Mouse (Mus musculus) MEL (cell line): ENCODE measurements around the gene Prrg1. TPM values are rescaled to one million over a fixed set of nuclear protein-coding genes. Genes with fewer than 3 reads are reported as not detected.

Experiments used
- DNase-seq: peaks from one replicate; pipeline ENCODE4 v3.0.0; 2011; ENCODE audit warnings: low read depth, low spot score
- H3K27ac ChIP-seq: 2 replicates; pipeline ENCODE4 v1.5.1; 2012; ENCODE audit warnings: low read depth, mild to moderate bottlenecking, control low read depth, low read length, moderate library complexity; ENCODE audit not compliant: control insufficient read depth
- H3K27me3 ChIP-seq, 2 experiments: fragments of 150-350 bp in 1 of 2; sonication (generic) in 1 of 2; 2 replicates each; pipeline ENCODE4 v1.6.1; 2012; ENCODE audit warnings: low read length in 2 of 2, mild to moderate bottlenecking in 2 of 2, improper control_type of control experiment in 1 of 2, moderate library complexity in 1 of 2; ENCODE audit not compliant: insufficient read depth in 2 of 2, control insufficient read depth in 1 of 2
- H3K36me3 ChIP-seq, 2 experiments: 2 replicates each; pipeline ENCODE4 v1.6.1; 2012 to 2014; ENCODE audit warnings: low read length in 2 of 2, improper control_type of control experiment in 1 of 2, inconsistent platforms in 1 of 2, mild to moderate bottlenecking in 1 of 2; ENCODE audit not compliant: insufficient read depth in 2 of 2, control insufficient read depth in 1 of 2
- H3K4me1 ChIP-seq, 2 experiments: fragments of 150-350 bp in 1 of 2; sonication (generic) in 1 of 2; 2 replicates each; pipeline ENCODE4 v1.6.1; 2012; ENCODE audit warnings: low read length in 2 of 2, improper control_type of control experiment in 1 of 2, mild to moderate bottlenecking in 1 of 2; ENCODE audit not compliant: insufficient read depth in 2 of 2, control insufficient read depth in 1 of 2
- H3K4me3 ChIP-seq, 2 experiments: fragments of 150-350 bp in 1 of 2; sonication (generic) in 1 of 2; 2 replicates each; pipeline ENCODE4 v1.5.1; 2012; ENCODE audit warnings: low read depth in 2 of 2, low read length in 2 of 2, mild to moderate bottlenecking in 2 of 2, moderate library complexity in 2 of 2, control low read depth in 1 of 2, improper control_type of control experiment in 1 of 2; ENCODE audit not compliant: control insufficient read depth in 1 of 2, insufficient read depth in 1 of 2
- H3K79me2 ChIP-seq: 2 replicates; pipeline ENCODE4 v1.6.1; 2012; ENCODE audit warnings: mild to moderate bottlenecking, low read length, moderate library complexity; ENCODE audit not compliant: control insufficient read depth, poor library complexity, insufficient read depth
- H3K9ac ChIP-seq: 2 replicates; pipeline ENCODE4 v1.6.1; 2012; ENCODE audit warnings: low read depth, mild to moderate bottlenecking, control low read depth, low read length, moderate library complexity; ENCODE audit not compliant: control insufficient read depth, poor library complexity, severe bottlenecking
- H3K9me3 ChIP-seq: fragments of 150-350 bp; sonication (generic); replicated peaks from 2 replicates; pipeline ENCODE4 v1.6.1; 2012; ENCODE audit warnings: mild to moderate bottlenecking, low read length, improper control_type of control experiment, moderate library complexity; ENCODE audit not compliant: insufficient read depth
- BHLHE40 ChIP-seq: IDR thresholded peaks from 2 replicates; pipeline ENCODE4 v1.6.1; 2012; ENCODE audit warnings: low read depth, mild to moderate bottlenecking, inconsistent platforms, low read length, improper control_type of control experiment, borderline replicate concordance
- CHD1 ChIP-seq: IDR thresholded peaks from 2 replicates; pipeline ENCODE4 v1.6.1; 2012; ENCODE audit warnings: low read depth, mild to moderate bottlenecking, inconsistent platforms, low read length, improper control_type of control experiment
- CTCF ChIP-seq, 3 experiments: IDR thresholded peaks in 2 of 3; conservative IDR thresholded peaks in 1 of 3; 2 replicates each; pipeline ENCODE4 v1.5.1; 2011 to 2012; ENCODE audit warnings: low read length in 3 of 3, low read depth in 2 of 3, mild to moderate bottlenecking in 2 of 3, improper control_type of control experiment in 1 of 3, inconsistent platforms in 1 of 3, mixed read lengths in 1 of 3, moderate library complexity in 1 of 3; ENCODE audit not compliant: control insufficient read depth in 1 of 3, insufficient read depth in 1 of 3, poor library complexity in 1 of 3, severe bottlenecking in 1 of 3
- E2F4 ChIP-seq: IDR thresholded peaks from 2 replicates; pipeline ENCODE4 v1.6.1; 2011; ENCODE audit warnings: low read depth, low read length, improper control_type of control experiment, borderline replicate concordance
- ELF1 ChIP-seq: IDR thresholded peaks from 2 replicates; pipeline ENCODE4 v1.6.1; 2014; ENCODE audit warnings: low read depth, mild to moderate bottlenecking, inconsistent platforms, low read length, improper control_type of control experiment, moderate library complexity
- EP300 ChIP-seq, 2 experiments: IDR thresholded peaks; 2 replicates each; pipeline ENCODE4 v1.6.1; 2011; ENCODE audit warnings: improper control_type of control experiment in 2 of 2, low read length in 2 of 2, low read depth in 1 of 2, mild to moderate bottlenecking in 1 of 2
- ETS1 ChIP-seq: IDR thresholded peaks from 2 replicates; pipeline ENCODE4 v1.6.1; 2012; ENCODE audit warnings: low read depth, mild to moderate bottlenecking, inconsistent platforms, low read length, improper control_type of control experiment, moderate library complexity
- GABPA ChIP-seq: IDR thresholded peaks from 2 replicates; pipeline ENCODE4 v1.6.1; 2012; ENCODE audit warnings: low read depth, mild to moderate bottlenecking, inconsistent platforms, low read length, improper control_type of control experiment, moderate library complexity
- GATA1 ChIP-seq: IDR thresholded peaks from 2 replicates; pipeline ENCODE4 v1.6.1; 2011; ENCODE audit warnings: low read depth, low read length, improper control_type of control experiment
- HCFC1 ChIP-seq: IDR thresholded peaks from 2 replicates; pipeline ENCODE4 v1.6.1; 2012; ENCODE audit warnings: low read depth, mild to moderate bottlenecking, inconsistent platforms, low read length, improper control_type of control experiment, moderate library complexity
- JUND ChIP-seq: IDR thresholded peaks from 2 replicates; pipeline ENCODE4 v1.6.1; 2011; ENCODE audit warnings: low read depth, mild to moderate bottlenecking, improper control_type of control experiment, low read length
- KAT2A ChIP-seq: conservative IDR thresholded peaks from 2 replicates; pipeline ENCODE4 v1.6.1; 2012; ENCODE audit warnings: low read depth, low read length, improper control_type of control experiment, inconsistent platforms
- MAFK ChIP-seq: IDR thresholded peaks from 2 replicates; pipeline ENCODE4 v1.6.1; 2011; ENCODE audit warnings: low read depth, mild to moderate bottlenecking, low read length, improper control_type of control experiment, borderline replicate concordance
- MAX ChIP-seq: IDR thresholded peaks from 2 replicates; pipeline ENCODE4 v1.6.1; 2011; ENCODE audit warnings: low read length, improper control_type of control experiment
- MAZ ChIP-seq: IDR thresholded peaks from 2 replicates; pipeline ENCODE4 v1.6.1; 2012; ENCODE audit warnings: low read depth, mild to moderate bottlenecking, inconsistent platforms, low read length, improper control_type of control experiment
- MYB ChIP-seq: IDR thresholded peaks from 2 replicates; pipeline ENCODE4 v1.6.1; 2011; ENCODE audit warnings: mild to moderate bottlenecking, low read depth, low read length, improper control_type of control experiment
- MYC ChIP-seq: IDR thresholded peaks from 2 replicates; pipeline ENCODE4 v1.6.1; 2011; ENCODE audit warnings: low read depth, mild to moderate bottlenecking, low read length, improper control_type of control experiment, moderate library complexity
- NELFE ChIP-seq: IDR thresholded peaks from 2 replicates; pipeline ENCODE4 v1.6.1; 2011; ENCODE audit warnings: low read depth, low read length, improper control_type of control experiment
- NRF1 ChIP-seq: IDR thresholded peaks from 2 replicates; pipeline ENCODE4 v1.6.1; 2014; ENCODE audit warnings: low read depth, mild to moderate bottlenecking, inconsistent platforms, low read length, improper control_type of control experiment, moderate library complexity; ENCODE audit not compliant: poor library complexity, insufficient read depth, severe bottlenecking
- POLR2A ChIP-seq, 2 experiments: IDR thresholded peaks; 2 replicates each; pipeline ENCODE4 v1.6.1; 2011 to 2012; ENCODE audit warnings: low read length in 2 of 2, mild to moderate bottlenecking in 2 of 2, control low read depth in 1 of 2, improper control_type of control experiment in 1 of 2, low read depth in 1 of 2, moderate library complexity in 1 of 2; ENCODE audit not compliant: control insufficient read depth in 1 of 2, insufficient read depth in 1 of 2, poor library complexity in 1 of 2
- POLR2AphosphoS2 ChIP-seq: IDR thresholded peaks from 2 replicates; pipeline ENCODE4 v1.6.1; 2011; ENCODE audit warnings: low read length, improper control_type of control experiment
- RAD21 ChIP-seq: IDR thresholded peaks from 2 replicates; pipeline ENCODE4 v1.6.1; 2011; ENCODE audit warnings: mild to moderate bottlenecking, low read depth, low read length, improper control_type of control experiment
- SIN3A ChIP-seq: IDR thresholded peaks from 2 replicates; pipeline ENCODE4 v1.6.1; 2012; ENCODE audit warnings: low read length, improper control_type of control experiment, inconsistent platforms
- SMC3 ChIP-seq: IDR thresholded peaks from 2 replicates; pipeline ENCODE4 v1.6.1; 2011; ENCODE audit warnings: low read depth, low read length, improper control_type of control experiment
- TAL1 ChIP-seq: IDR thresholded peaks from 2 replicates; pipeline ENCODE4 v1.6.1; 2012; ENCODE audit warnings: mild to moderate bottlenecking, inconsistent platforms, low read length, moderate library complexity, mixed read lengths
- TBP ChIP-seq: IDR thresholded peaks from 2 replicates; pipeline ENCODE4 v1.8.0; 2011; ENCODE audit warnings: low read depth, low read length, improper control_type of control experiment
- TCF12 ChIP-seq: IDR thresholded peaks from 2 replicates; pipeline ENCODE4 v1.6.1; 2014; ENCODE audit warnings: low read depth, mild to moderate bottlenecking, inconsistent platforms, low read length, improper control_type of control experiment, moderate library complexity
- UBTF ChIP-seq: IDR thresholded peaks from 2 replicates; pipeline ENCODE4 v1.6.1; 2012; ENCODE audit warnings: low read depth, mild to moderate bottlenecking, inconsistent platforms, low read length, improper control_type of control experiment, moderate library complexity, borderline replicate concordance; ENCODE audit not compliant: insufficient read depth
- ZC3H11A ChIP-seq: IDR thresholded peaks from 2 replicates; pipeline ENCODE4 v1.6.1; 2012; ENCODE audit warnings: low read depth, mild to moderate bottlenecking, inconsistent platforms, low read length, improper control_type of control experiment
- ZKSCAN1 ChIP-seq: IDR thresholded peaks from 2 replicates; pipeline ENCODE4 v1.6.1; 2012; ENCODE audit warnings: low read depth, mild to moderate bottlenecking, inconsistent platforms, low read length, improper control_type of control experiment, moderate library complexity
- ZNF384 ChIP-seq: IDR thresholded peaks from 2 replicates; pipeline ENCODE4 v1.6.1; 2012; ENCODE audit warnings: low read depth, mild to moderate bottlenecking, inconsistent platforms, low read length, improper control_type of control experiment
- polyA plus RNA-seq, 2 experiments: library from polyadenylated mRNA; stranded (reverse) in 1 of 2; unstranded in 1 of 2; fragments of >175 nt in 1 of 2; fragments of >200 nt in 1 of 2; gene quantifications; 2 replicates each; pipeline versions ENCODE4 v1.2.1 to v1.2.4; 2012; ENCODE audit warnings: low replicate concordance in 2 of 2, low read depth in 1 of 2; ENCODE audit not compliant: insufficient read length in 2 of 2, insufficient read depth in 1 of 2, missing spikeins in 1 of 2
- total RNA-seq: library from RNA; depleted of rRNA; stranded (reverse); fragments of 300-350 nt; gene quantifications from 2 replicates; pipeline ENCODE4 v1.2.3, GENCODE M21; 2012

Gene Prrg1
- total and polyA plus RNA-seq, 3 experiments: 2.7 to 3.5 TPM; not detected in 1

- H3K27me3 ChIP-seq: no peaks in the 10 kb centered on the region
- no peaks in the 10 kb centered on the region for H3K79me2 ChIP-seq
- H3K9me3 ChIP-seq: no peaks in the 10 kb centered on the region
- H3K9ac ChIP-seq: no peak overlapping the region
- TF ChIP-seq NELFE: no peak
- TF ChIP-seq MAFK: no peak
- TF ChIP-seq JUND: no peak
- no peak for TF ChIP-seq SIN3A
- TF ChIP-seq GABPA: no peak
- TF ChIP-seq MYC: no peak
- TF ChIP-seq RAD21: no peak
- no peak for TF ChIP-seq MAX
- no peak for TF ChIP-seq ZKSCAN1
- no peak for TF ChIP-seq ZNF384
- TF ChIP-seq CHD1: no peak
- no peak for TF ChIP-seq BHLHE40
- no peak for TF ChIP-seq POLR2A (IDR thresholded peaks at IDR 0.05; ENCODE audit: control insufficient read depth in 1 of 2, insufficient read depth in 1 of 2, low read depth in 1 of 2, low read length in 2 of 2, poor library complexity in 1 of 2)
- no peak for TF ChIP-seq MYB
- peak; percentile 4 for DNase-seq
- H3K27ac ChIP-seq: no peak overlapping the region
- no peaks in the 10 kb centered on the region for H3K4me1 ChIP-seq
- H3K4me3 ChIP-seq: no peak overlapping the region
- no peaks in the 10 kb centered on the region; a peak in 1 of 4 replicates for H3K36me3 ChIP-seq
Observed at GRCm38 (mm10) chrX:78482987-78483386, 100.7 kb downstream of the Prrg1 start.

DNA sequence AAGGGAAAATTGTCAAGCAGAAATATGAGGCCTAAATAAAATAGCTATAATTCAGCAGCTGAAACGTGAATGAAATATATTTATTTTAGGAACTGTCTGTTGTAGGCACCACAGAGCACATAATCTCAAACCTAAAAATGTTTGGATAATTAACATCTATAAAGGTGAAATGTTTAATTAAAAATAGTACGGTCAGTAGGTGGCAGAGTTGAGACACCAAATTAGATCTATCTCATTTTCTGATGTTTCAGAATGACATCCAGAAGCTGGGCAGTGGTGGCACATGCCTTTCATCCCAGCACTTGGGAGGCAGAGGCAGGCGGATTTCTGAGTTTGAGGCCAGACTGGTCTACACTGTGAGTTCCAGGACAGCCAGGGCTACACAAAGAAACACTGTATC is 104.0 kb downstream of the Prrg1 start:
- no peaks in the 10 kb centered on the region for H3K9me3 ChIP-seq
- no peaks in the 10 kb centered on the region; a peak in 1 of 4 replicates for H3K36me3 ChIP-seq
- DNase-seq: peak; percentile 28
- no peaks in the 10 kb centered on the region for H3K79me2 ChIP-seq
- no peaks in the 10 kb centered on the region for H3K27me3 ChIP-seq
- H3K27ac ChIP-seq: no peak overlapping the region
- H3K4me1 ChIP-seq: no peaks in the 10 kb centered on the region
- no peak overlapping the region for H3K9ac ChIP-seq
- no peak overlapping the region for H3K4me3 ChIP-seq
- no peak for TF ChIP-seq EP300 (IDR thresholded peaks at IDR 0.05; ENCODE audit: low read depth in 1 of 2, low read length in 2 of 2)
- TF ChIP-seq KAT2A: no peak
- TF ChIP-seq GABPA: no peak
- no peak for TF ChIP-seq BHLHE40
- peak in 1 of 3 experiments; percentile 34; a peak in 2 of 6 replicates for TF ChIP-seq CTCF (IDR thresholded peaks at IDR 0.05 in 2 of 3, conservative IDR thresholded peaks at IDR 0.05 in 1 of 3; ENCODE audit: control insufficient read depth in 1 of 3, insufficient read depth in 1 of 3, low read depth in 2 of 3, low read length in 3 of 3, poor library complexity in 1 of 3, severe bottlenecking in 1 of 3)
- TF ChIP-seq HCFC1: no peak
- TF ChIP-seq ELF1: no peak
- no peak for TF ChIP-seq UBTF
- no peak for TF ChIP-seq TAL1
- no peak for TF ChIP-seq ETS1
- TF ChIP-seq POLR2AphosphoS2: no peak
- no peak for TF ChIP-seq GATA1
- no peak for TF ChIP-seq NRF1
- no peak for TF ChIP-seq JUND
- no peak for TF ChIP-seq MAX
- peak; percentile 58 for TF ChIP-seq SMC3
- no peak for TF ChIP-seq E2F4
- no peak for TF ChIP-seq TBP
- TF ChIP-seq NELFE: no peak
- no peak for TF ChIP-seq MYC
- no peak for TF ChIP-seq TCF12
- peak; percentile 58 for TF ChIP-seq RAD21
- no peak for TF ChIP-seq POLR2A (IDR thresholded peaks at IDR 0.05; ENCODE audit: control insufficient read depth in 1 of 2, insufficient read depth in 1 of 2, low read depth in 1 of 2, low read length in 2 of 2, poor library complexity in 1 of 2)
- TF ChIP-seq ZC3H11A: peak; percentile 35
- no peak for TF ChIP-seq MAZ
- TF ChIP-seq CHD1: no peak
- TF ChIP-seq MAFK: no peak
